Mouse (Mus musculus): ENCODE results near the gene Hist1h2ag.

DNA sequence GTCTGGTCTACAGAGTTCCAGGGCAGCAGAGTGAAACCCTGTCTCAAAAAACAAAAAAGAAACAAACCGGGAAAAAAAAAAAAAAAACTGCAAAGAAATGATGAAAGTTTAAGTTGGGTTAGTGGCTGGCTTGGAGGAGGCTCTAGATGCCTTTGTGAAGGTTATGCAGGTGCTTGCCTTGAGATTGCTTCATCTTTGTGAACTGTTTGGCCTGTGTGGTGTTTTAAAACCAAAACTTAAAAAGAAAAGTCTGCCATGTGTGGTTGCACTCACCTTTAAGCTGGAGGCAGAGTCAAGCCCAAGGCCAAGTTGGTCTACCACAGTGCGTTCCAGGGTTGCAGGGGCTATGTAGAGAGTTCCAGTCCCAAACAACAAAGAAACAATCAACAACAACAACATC is 6.3 kb upstream of the Hist1h2ag start:
- TF ChIP-seq CTCF (IDR thresholded peaks at IDR 0.05; ENCODE audit: low read depth) = no peak
- TF ChIP-seq EP300 (IDR thresholded peaks at IDR 0.05; ENCODE audit: low read depth) = no peak
